Mouse (Mus musculus): ENCODE data around the gene Shoc2.

GRCm38 (mm10) chr19:53994276-53994675 is 50.2 kb downstream of the Shoc2 start:
- TF ChIP-seq CTCF (IDR thresholded peaks at IDR 0.05; ENCODE audit: control insufficient read depth, insufficient read depth, insufficient replicate concordance, low read depth, low read length) = no peak
- TF ChIP-seq POLR2A (IDR thresholded peaks at IDR 0.05; ENCODE audit: control insufficient read depth, low read depth, low read length) = no peak
